Mouse (Mus musculus) embryo, embryonic 11.5 days (tissue): ENCODE measurements around the gene Sh3rf1.

Experiments
- DNase-seq: peaks from one replicate; pipeline ENCODE4 v3.0.0-alpha.2; 2012; ENCODE audit warnings: low read depth, low spot score

Sh3rf1 gene

GRCm38 (mm10) chr8:61420166-61420565 lies 196.5 kb downstream of the Sh3rf1 start:
- no peak for DNase-seq

- DNase-seq, result no peak
Measured at GRCm38 (mm10) chr8:61421606-61422005, 197.9 kb downstream of the Sh3rf1 start.

GRCm38 (mm10) chr8:61425125-61425524 lies 201.5 kb downstream of the Sh3rf1 start:
- no peak for DNase-seq

GRCm38 (mm10) chr8:61426072-61426471 lies 202.4 kb downstream of the Sh3rf1 start:
- no peak for DNase-seq

- no peak for DNase-seq
Measured at GRCm38 (mm10) chr8:61426671-61427070, 203.0 kb downstream of the Sh3rf1 start.

GRCm38 (mm10) chr8:61427916-61428681 lies 204.4 kb downstream of the Sh3rf1 start:
- no peak for DNase-seq

- no peak for DNase-seq
Measured at GRCm38 (mm10) chr8:61428821-61429482, 205.3 kb downstream of the Sh3rf1 start.

GRCm38 (mm10) chr8:61435481-61435880 lies 211.8 kb downstream of the Sh3rf1 start:
- no peak for DNase-seq

GRCm38 (mm10) chr8:61436147-61436546 lies 212.5 kb downstream of the Sh3rf1 start:
- no peak for DNase-seq

GRCm38 (mm10) chr8:61436586-61437304 lies 213.1 kb downstream of the Sh3rf1 start:
- no peak for DNase-seq

- DNase-seq, result no peak
Measured at GRCm38 (mm10) chr8:61437305-61437605, 213.6 kb downstream of the Sh3rf1 start.

- DNase-seq, result no peak
Measured at GRCm38 (mm10) chr8:61442988-61443387, 219.3 kb downstream of the Sh3rf1 start.

GRCm38 (mm10) chr8:61444358-61444757 lies 220.7 kb downstream of the Sh3rf1 start:
- no peak for DNase-seq
